In the genomic region with DNA sequence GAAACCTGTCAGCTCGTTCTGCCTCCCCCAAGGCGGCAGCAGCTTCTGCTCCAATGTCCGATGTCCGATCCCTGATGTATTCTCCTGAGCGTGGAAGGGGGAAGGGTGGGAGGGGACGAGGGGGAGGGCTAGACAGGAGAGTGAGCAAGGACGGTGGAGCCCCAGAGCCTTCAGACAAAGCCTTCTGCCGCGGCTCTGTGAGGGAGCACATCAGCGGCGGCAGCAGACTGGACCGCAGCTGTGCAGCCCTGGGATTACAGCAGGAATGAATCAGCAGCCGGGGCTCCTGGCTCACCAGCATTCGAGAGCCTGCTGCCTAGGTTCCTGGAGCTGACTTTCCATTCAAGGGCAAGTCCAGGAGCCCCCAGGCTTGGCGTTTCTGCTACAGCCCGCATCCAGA, we compare ENCODE assay signal across 10 mouse cellular contexts. TPM values are rescaled to one million over a fixed set of nuclear protein-coding genes. Genes with fewer than 3 reads are reported as not detected.
DNase-seq lines count a peak whose midpoint lies in the region; ATAC-seq lines count a peak whose summit lies in the region.
"Had no signal": no experiment of that assay in that cellular context is flagged by ENCODE, and none has a peak within 500 bp of the region (broad histone marks: within the 10 kb centered on the region; RNA-seq: fewer than 3 reads in every experiment).

No protein-coding gene starts in this region.

- intact Hi-C loops in gastrocnemius, postnatal 36 days (cut with DNase I): loop anchor here (5.0 kb wide), 2 partner anchors 33 to 48 kb away; no protein-coding TSS in a partner anchor

- H3K36me3 ChIP-seq in embryonic facial prominence, embryonic 10.5 days (replicated peaks): peaks cover 49% of the 10 kb centered on the region
- H3K36me3 ChIP-seq in hindbrain, embryonic 16.5 days (ENCODE audit: control insufficient read depth, insufficient read depth, low read length): no peaks in the 10 kb centered on the region
- peaks cover 21% of the 10 kb centered on the region; the same call in 1 of the 2 replicates for H3K36me3 ChIP-seq in neural tube, embryonic 13.5 days

- peak overlapping the region; percentile 70 for H3K9ac ChIP-seq in hindbrain, embryonic 16.5 days (ENCODE audit: low read depth, low read length)
- H3K9ac ChIP-seq in neural tube, embryonic 13.5 days: peak overlapping the region; percentile 78

- DNase-seq in layer of hippocampus, adult 11-12 months (ENCODE audit: low spot score): peak; percentile 25
- DNase-seq in layer of hippocampus, postnatal 36 days: no peak
- peak; percentile 60 for DNase-seq in embryonic facial prominence, embryonic 10.5 days (ENCODE audit: low spot score)
- no peak for DNase-seq in gastrocnemius, postnatal 36 days
- no peak for DNase-seq in ovary, postnatal 10 days (ENCODE audit: low spot score)
- DNase-seq in kidney, adult 9 months: no peak
- DNase-seq: thymus, postnatal 25 days had no signal

- ATAC-seq in hindbrain, embryonic 16.5 days: peak; percentile 48
- peak; percentile 45 for ATAC-seq in neural tube, embryonic 13.5 days (ENCODE audit: low read depth)

- H3K4me1 ChIP-seq in embryonic facial prominence, embryonic 10.5 days: peaks cover 54% of the 10 kb centered on the region
- H3K4me1 ChIP-seq in hindbrain, embryonic 16.5 days (ENCODE audit: control insufficient read depth, insufficient read depth, low read depth, low read length): peaks cover 47% of the 10 kb centered on the region
- peaks cover 87% of the 10 kb centered on the region for H3K4me1 ChIP-seq in neural tube, embryonic 13.5 days (replicated peaks)

- peak overlapping the region; percentile 36; the same call in 1 of the 2 replicates for H3K4me3 ChIP-seq in embryonic facial prominence, embryonic 10.5 days
- H3K4me3 ChIP-seq in hindbrain, embryonic 16.5 days (ENCODE audit: low read length): peak overlapping the region; percentile 40
- peak overlapping the region; percentile 41 for H3K4me3 ChIP-seq in neural tube, embryonic 13.5 days

- H3K27ac ChIP-seq in embryonic facial prominence, embryonic 10.5 days (replicated peaks): peak overlapping the region; percentile 74
- peak overlapping the region; percentile 83 for H3K27ac ChIP-seq in hindbrain, embryonic 16.5 days (ENCODE audit: low read depth, low read length)
- peak overlapping the region; percentile 89 for H3K27ac ChIP-seq in neural tube, embryonic 13.5 days (replicated peaks)

- H3K4me2 ChIP-seq in hindbrain, embryonic 16.5 days (ENCODE audit: low read length): peak overlapping the region; percentile 63
- H3K4me2 ChIP-seq in neural tube, embryonic 13.5 days: peak overlapping the region; percentile 62

- WGBS in embryonic facial prominence, embryonic 10.5 days: 39% methylated on average over 16 of the region's 16 CpGs
- WGBS in hindbrain, embryonic 16.5 days: 7% methylated on average over 15 of the region's 16 CpGs
- 17% methylated on average over 16 of the region's 16 CpGs for whole genome bisulfite sequencing in neural tube, embryonic 13.5 days

- no peaks in the 10 kb centered on the region for H3K9me3 ChIP-seq in embryonic facial prominence, embryonic 10.5 days
- H3K9me3 ChIP-seq in hindbrain, embryonic 16.5 days (ENCODE audit: control insufficient read depth, low read length): no peaks in the 10 kb centered on the region
- H3K9me3 ChIP-seq in neural tube, embryonic 13.5 days: no peaks in the 10 kb centered on the region
- H3K9me3 ChIP-seq: G1E had no signal

- H3K27me3 ChIP-seq in embryonic facial prominence, embryonic 10.5 days (replicated peaks; ENCODE audit: low read depth, poor library complexity, severe bottlenecking): no peaks in the 10 kb centered on the region
- no peaks in the 10 kb centered on the region for H3K27me3 ChIP-seq in hindbrain, embryonic 16.5 days (replicated peaks; ENCODE audit: control insufficient read depth, insufficient read depth, low read length)
- H3K27me3 ChIP-seq in neural tube, embryonic 13.5 days: no peaks in the 10 kb centered on the region

RNA-seq across cellular contexts. Expression of a gene that starts 39.8 kb away (rescaled TPM):
- 1 to 10 TPM; 1.0 to 1.5 TPM for total RNA-seq in layer of hippocampus, postnatal 36 days (2021)
- polyA plus RNA-seq in embryonic facial prominence, embryonic 10.5 days (2016; fragmentation: Nextera tagmentation; extraction: Ambion mirVana): 0.54 and 0.83 TPM in 2 replicates
- 1.4 and 1.6 TPM in 2 replicates for polyA plus RNA-seq in hindbrain, embryonic 16.5 days (2015; fragmentation: Nextera tagmentation; extraction: Ambion mirVana)
- 1.5 and 2.5 TPM in 2 replicates for polyA plus RNA-seq in neural tube, embryonic 13.5 days (2015; fragmentation: Nextera tagmentation; extraction: Ambion mirVana)
- total RNA-seq in gastrocnemius, postnatal 36 days (2021): not detected
- total RNA-seq: G1E had no signal
- polyA plus RNA-seq: G1E had no signal

Comparison
In these comparisons a context has a peak if more than half of its experiments do, and no peak if none do; other contexts are left out.
1. DNase-seq: peak in layer of hippocampus, adult 11-12 months (single experiment) and embryonic facial prominence, embryonic 10.5 days (single experiment); none in layer of hippocampus, postnatal 36 days (0 of 2), gastrocnemius, postnatal 36 days (0 of 2), ovary, postnatal 10 days (single experiment) and kidney, adult 9 months (single experiment).
2. Peak in every context shown above with its lines, with median percentiles within 50 percentile points of each other: H3K27ac ChIP-seq and H3K4me3 ChIP-seq.